Mouse (Mus musculus) MEL (cell line): ENCODE results near the gene Stap2. TPM values are rescaled to one million over a fixed set of nuclear protein-coding genes. Genes with fewer than 3 reads are reported as not detected.

Experiments used
- DNase-seq: peaks from one replicate; pipeline ENCODE4 v3.0.0; 2011; ENCODE audit warnings: low read depth, low spot score
- H3K27ac ChIP-seq: 2 replicates; pipeline ENCODE4 v1.5.1; 2012; ENCODE audit warnings: low read depth, mild to moderate bottlenecking, control low read depth, low read length, moderate library complexity; ENCODE audit not compliant: control insufficient read depth
- H3K27me3 ChIP-seq, 2 experiments: fragments of 150-350 bp in 1 of 2; sonication (generic) in 1 of 2; 2 replicates each; pipeline ENCODE4 v1.6.1; 2012; ENCODE audit warnings: low read length in 2 of 2, mild to moderate bottlenecking in 2 of 2, improper control_type of control experiment in 1 of 2, moderate library complexity in 1 of 2; ENCODE audit not compliant: insufficient read depth in 2 of 2, control insufficient read depth in 1 of 2
- H3K36me3 ChIP-seq, 2 experiments: 2 replicates each; pipeline ENCODE4 v1.6.1; 2012 to 2014; ENCODE audit warnings: low read length in 2 of 2, improper control_type of control experiment in 1 of 2, inconsistent platforms in 1 of 2, mild to moderate bottlenecking in 1 of 2; ENCODE audit not compliant: insufficient read depth in 2 of 2, control insufficient read depth in 1 of 2
- H3K4me1 ChIP-seq, 2 experiments: fragments of 150-350 bp in 1 of 2; sonication (generic) in 1 of 2; 2 replicates each; pipeline ENCODE4 v1.6.1; 2012; ENCODE audit warnings: low read length in 2 of 2, improper control_type of control experiment in 1 of 2, mild to moderate bottlenecking in 1 of 2; ENCODE audit not compliant: insufficient read depth in 2 of 2, control insufficient read depth in 1 of 2
- H3K4me3 ChIP-seq, 2 experiments: fragments of 150-350 bp in 1 of 2; sonication (generic) in 1 of 2; 2 replicates each; pipeline ENCODE4 v1.5.1; 2012; ENCODE audit warnings: low read depth in 2 of 2, low read length in 2 of 2, mild to moderate bottlenecking in 2 of 2, moderate library complexity in 2 of 2, control low read depth in 1 of 2, improper control_type of control experiment in 1 of 2; ENCODE audit not compliant: control insufficient read depth in 1 of 2, insufficient read depth in 1 of 2
- H3K79me2 ChIP-seq: 2 replicates; pipeline ENCODE4 v1.6.1; 2012; ENCODE audit warnings: mild to moderate bottlenecking, low read length, moderate library complexity; ENCODE audit not compliant: control insufficient read depth, poor library complexity, insufficient read depth
- H3K9ac ChIP-seq: 2 replicates; pipeline ENCODE4 v1.6.1; 2012; ENCODE audit warnings: low read depth, mild to moderate bottlenecking, control low read depth, low read length, moderate library complexity; ENCODE audit not compliant: control insufficient read depth, poor library complexity, severe bottlenecking
- H3K9me3 ChIP-seq: fragments of 150-350 bp; sonication (generic); replicated peaks from 2 replicates; pipeline ENCODE4 v1.6.1; 2012; ENCODE audit warnings: mild to moderate bottlenecking, low read length, improper control_type of control experiment, moderate library complexity; ENCODE audit not compliant: insufficient read depth
- CHD1 ChIP-seq: IDR thresholded peaks from 2 replicates; pipeline ENCODE4 v1.6.1; 2012; ENCODE audit warnings: low read depth, mild to moderate bottlenecking, inconsistent platforms, low read length, improper control_type of control experiment
- E2F4 ChIP-seq: IDR thresholded peaks from 2 replicates; pipeline ENCODE4 v1.6.1; 2011; ENCODE audit warnings: low read depth, low read length, improper control_type of control experiment, borderline replicate concordance
- ETS1 ChIP-seq: IDR thresholded peaks from 2 replicates; pipeline ENCODE4 v1.6.1; 2012; ENCODE audit warnings: low read depth, mild to moderate bottlenecking, inconsistent platforms, low read length, improper control_type of control experiment, moderate library complexity
- GABPA ChIP-seq: IDR thresholded peaks from 2 replicates; pipeline ENCODE4 v1.6.1; 2012; ENCODE audit warnings: low read depth, mild to moderate bottlenecking, inconsistent platforms, low read length, improper control_type of control experiment, moderate library complexity
- MXI1 ChIP-seq: IDR thresholded peaks from 2 replicates; pipeline ENCODE4 v1.6.1; 2011; ENCODE audit warnings: mild to moderate bottlenecking, low read depth, low read length, improper control_type of control experiment
- POLR2AphosphoS5 ChIP-seq: IDR thresholded peaks from 2 replicates; pipeline ENCODE4 v1.6.1; 2012; ENCODE audit warnings: low read depth, borderline replicate concordance, mild to moderate bottlenecking, inconsistent platforms, low read length, moderate library complexity, mixed read lengths
- RAD21 ChIP-seq: IDR thresholded peaks from 2 replicates; pipeline ENCODE4 v1.6.1; 2011; ENCODE audit warnings: mild to moderate bottlenecking, low read depth, low read length, improper control_type of control experiment
- SIN3A ChIP-seq: IDR thresholded peaks from 2 replicates; pipeline ENCODE4 v1.6.1; 2012; ENCODE audit warnings: low read length, improper control_type of control experiment, inconsistent platforms
- TBP ChIP-seq: IDR thresholded peaks from 2 replicates; pipeline ENCODE4 v1.8.0; 2011; ENCODE audit warnings: low read depth, low read length, improper control_type of control experiment
- TCF12 ChIP-seq: IDR thresholded peaks from 2 replicates; pipeline ENCODE4 v1.6.1; 2014; ENCODE audit warnings: low read depth, mild to moderate bottlenecking, inconsistent platforms, low read length, improper control_type of control experiment, moderate library complexity
- USF1 ChIP-seq: IDR thresholded peaks from 2 replicates; pipeline ENCODE4 v1.6.1; 2014; ENCODE audit warnings: low read depth, mild to moderate bottlenecking, inconsistent platforms, low read length, improper control_type of control experiment, moderate library complexity
- USF2 ChIP-seq, 2 experiments: IDR thresholded peaks; 2 replicates each; pipeline ENCODE4 v1.6.1; 2011 to 2012; ENCODE audit warnings: improper control_type of control experiment in 2 of 2, low read length in 2 of 2, borderline replicate concordance in 1 of 2, inconsistent platforms in 1 of 2, low read depth in 1 of 2, mild to moderate bottlenecking in 1 of 2; ENCODE audit not compliant: insufficient read depth in 1 of 2
- ZC3H11A ChIP-seq: IDR thresholded peaks from 2 replicates; pipeline ENCODE4 v1.6.1; 2012; ENCODE audit warnings: low read depth, mild to moderate bottlenecking, inconsistent platforms, low read length, improper control_type of control experiment
- ZMIZ1 ChIP-seq: IDR thresholded peaks from 2 replicates; pipeline ENCODE4 v1.6.1; 2012; ENCODE audit warnings: low read depth, mild to moderate bottlenecking, inconsistent platforms, low read length, improper control_type of control experiment, moderate library complexity
- polyA plus RNA-seq, 2 experiments: library from polyadenylated mRNA; stranded (reverse) in 1 of 2; unstranded in 1 of 2; fragments of >175 nt in 1 of 2; fragments of >200 nt in 1 of 2; gene quantifications; 2 replicates each; pipeline versions ENCODE4 v1.2.1 to v1.2.4; 2012; ENCODE audit warnings: low replicate concordance in 2 of 2, low read depth in 1 of 2; ENCODE audit not compliant: insufficient read length in 2 of 2, insufficient read depth in 1 of 2, missing spikeins in 1 of 2
- total RNA-seq: library from RNA; depleted of rRNA; stranded (reverse); fragments of 300-350 nt; gene quantifications from 2 replicates; pipeline ENCODE4 v1.2.3, GENCODE M21; 2012

The Stap2 gene
- total and polyA plus RNA-seq, 3 experiments = 0.08 TPM; not detected in 1

DNA sequence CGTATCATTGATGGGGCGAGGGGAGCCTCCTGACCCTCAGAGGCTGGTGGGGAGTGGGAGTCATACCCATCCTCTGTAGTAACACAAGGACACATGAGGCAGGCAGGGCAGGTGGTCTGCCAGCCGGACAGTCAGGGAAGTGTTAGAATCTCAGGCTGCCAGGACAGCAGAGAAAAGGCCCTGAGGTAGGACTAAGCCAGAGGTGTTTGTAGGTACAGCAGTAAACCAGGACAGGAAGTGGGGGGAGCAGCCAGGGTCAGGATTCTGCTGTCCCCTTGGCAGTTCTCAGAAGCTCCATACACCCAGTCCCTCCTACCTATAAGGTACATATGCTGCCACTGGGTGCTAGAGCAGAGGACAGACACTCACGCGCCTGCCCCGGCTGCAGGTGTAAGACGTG is 43.8 kb downstream of the Stap2 start:
- Histone ChIP-seq H3K4me1 (peaks cover 6 to 15% of the 10 kb centered on the region in 2 experiments; a peak in 3 of 4 replicates), H3K9me3 (no peaks in the 10 kb centered on the region)

DNA sequence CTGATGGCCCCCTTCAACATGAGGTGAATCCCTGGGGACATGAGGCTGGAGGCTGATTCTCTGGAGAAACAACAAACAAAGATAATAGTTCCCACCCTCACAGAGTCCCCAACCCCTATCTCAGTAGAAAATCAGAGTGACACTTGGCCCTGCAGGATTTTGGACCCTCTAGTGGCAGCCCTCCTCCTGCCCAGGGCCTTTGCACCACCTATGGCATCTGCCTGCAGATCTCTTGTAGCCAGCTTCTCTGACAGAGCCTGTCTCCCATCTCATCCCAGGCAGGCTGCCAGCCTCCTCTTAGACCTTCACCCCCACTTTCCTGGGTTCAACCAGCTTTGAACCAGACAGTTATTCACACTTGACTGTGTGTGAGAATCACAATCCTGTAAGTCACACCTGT is 44.6 kb downstream of the Stap2 start:
- H3K4me3 ChIP-seq = no peak overlapping the region
- H3K27me3 ChIP-seq = no peaks in the 10 kb centered on the region
- H3K9ac ChIP-seq = no peak overlapping the region
- no peaks in the 10 kb centered on the region for H3K9me3 ChIP-seq
- peaks cover 6 to 15% of the 10 kb centered on the region in 2 experiments; a peak in 3 of 4 replicates for H3K4me1 ChIP-seq
- H3K36me3 ChIP-seq = peaks cover 0 to 5% of the 10 kb centered on the region in 2 experiments; a peak in 1 of 4 replicates
- DNase-seq = no peak
- no peak for TF ChIP-seq USF1
- TF ChIP-seq MXI1 = no peak
- TF ChIP-seq ETS1 = no peak
- no peak for TF ChIP-seq TCF12
- no peak for TF ChIP-seq POLR2AphosphoS5
- no peak for TF ChIP-seq ZC3H11A
- no peak for TF ChIP-seq E2F4
- no peak for TF ChIP-seq SIN3A
- no peak for TF ChIP-seq RAD21
- TF ChIP-seq USF2 (IDR thresholded peaks at IDR 0.05; ENCODE audit: borderline replicate concordance in 1 of 2, insufficient read depth in 1 of 2, low read depth in 1 of 2, low read length in 2 of 2) = no peak
- TF ChIP-seq GABPA = no peak
- H3K79me2 ChIP-seq = peaks cover 10% of the 10 kb centered on the region
- no peak overlapping the region for H3K27ac ChIP-seq

More for the DNA sequence above, 43.8 kb downstream of the Stap2 start:
- peaks cover 10% of the 10 kb centered on the region for H3K79me2 ChIP-seq
- H3K9ac ChIP-seq = no peak overlapping the region
- no peaks in the 10 kb centered on the region for H3K27me3 ChIP-seq
- no peak overlapping the region for H3K27ac ChIP-seq
- TF ChIP-seq RAD21 (no peak), CHD1 (no peak), TBP (no peak), USF2 (IDR thresholded peaks at IDR 0.05; ENCODE audit: borderline replicate concordance in 1 of 2, insufficient read depth in 1 of 2, low read depth in 1 of 2, low read length in 2 of 2) (no peak), ZMIZ1 (no peak)
- no peak for DNase-seq
- no peak overlapping the region for H3K4me3 ChIP-seq
- peaks cover 0 to 5% of the 10 kb centered on the region in 2 experiments; a peak in 2 of 4 replicates for H3K36me3 ChIP-seq
